Mouse (Mus musculus): ENCODE results near the gene Trim41. TPM values are rescaled to one million over a fixed set of nuclear protein-coding genes. Genes with fewer than 3 reads are reported as not detected.

Gene Trim41
- polyA plus RNA-seq (2012; rRNA removed): 85.7 and 95.5 TPM in 2 replicates

GRCm38 (mm10) chr11:48816800-48817665, at the start of gene Trim41:
Trim41 (minus strand) TSS chr11:48817353.
- H3K4me3 ChIP-seq (ENCODE audit: control insufficient read depth, low read depth, low read length): peak within 1 kb of the TSS; percentile 98
- H3K4me1 ChIP-seq (ENCODE audit: control insufficient read depth, insufficient read depth, low read length): peaks cover 2% of the 10 kb centered on the region; the same call in 1 of the 2 replicates
- H3K36me3 ChIP-seq (ENCODE audit: control insufficient read depth, insufficient read depth, low read length): peaks cover 1% of the 10 kb centered on the region; the same call in 1 of the 2 replicates
- H3K27ac ChIP-seq (ENCODE audit: control insufficient read depth, insufficient read depth, low read depth, low read length): peak within 1 kb of the TSS; percentile 89
- H3K27me3 ChIP-seq (ENCODE audit: control insufficient read depth, insufficient read depth, low read length): no peaks in the 10 kb centered on the region
- TF ChIP-seq CTCF (IDR thresholded peaks at IDR 0.05; ENCODE audit: control insufficient read depth, insufficient read depth, insufficient replicate concordance, low read depth, low read length) (no peak), POLR2A (IDR thresholded peaks at IDR 0.05; ENCODE audit: control insufficient read depth, low read depth, low read length) (peak; percentile 88)

- no peak for TF ChIP-seq CTCF (IDR thresholded peaks at IDR 0.05; ENCODE audit: control insufficient read depth, insufficient read depth, insufficient replicate concordance, low read depth, low read length)
- no peak for TF ChIP-seq POLR2A (IDR thresholded peaks at IDR 0.05; ENCODE audit: control insufficient read depth, low read depth, low read length)
- Histone ChIP-seq H3K4me1 (ENCODE audit: control insufficient read depth, insufficient read depth, low read length) (peaks cover 5% of the 10 kb centered on the region), H3K27ac (ENCODE audit: control insufficient read depth, insufficient read depth, low read depth, low read length) (no peak overlapping the region), H3K4me3 (ENCODE audit: control insufficient read depth, low read depth, low read length) (no peak overlapping the region), H3K27me3 (ENCODE audit: control insufficient read depth, insufficient read depth, low read length) (no peaks in the 10 kb centered on the region), H3K36me3 (ENCODE audit: control insufficient read depth, insufficient read depth, low read length) (no peaks in the 10 kb centered on the region)
Measured at GRCm38 (mm10) chr11:48866481-48866880, 49.3 kb upstream of the Trim41 start.

GRCm38 (mm10) chr11:48863808-48864207, 46.7 kb upstream of the Trim41 start:
- Histone ChIP-seq H3K27ac (ENCODE audit: control insufficient read depth, insufficient read depth, low read depth, low read length) (no peak overlapping the region), H3K4me3 (ENCODE audit: control insufficient read depth, low read depth, low read length) (no peak overlapping the region), H3K4me1 (ENCODE audit: control insufficient read depth, insufficient read depth, low read length) (no peaks in the 10 kb centered on the region), H3K36me3 (ENCODE audit: control insufficient read depth, insufficient read depth, low read length) (no peaks in the 10 kb centered on the region), H3K27me3 (ENCODE audit: control insufficient read depth, insufficient read depth, low read length) (no peaks in the 10 kb centered on the region)
- TF ChIP-seq POLR2A (IDR thresholded peaks at IDR 0.05; ENCODE audit: control insufficient read depth, low read depth, low read length) (no peak), CTCF (IDR thresholded peaks at IDR 0.05; ENCODE audit: control insufficient read depth, insufficient read depth, insufficient replicate concordance, low read depth, low read length) (no peak)

- Histone ChIP-seq H3K4me1 (ENCODE audit: control insufficient read depth, insufficient read depth, low read length) (peaks cover 6% of the 10 kb centered on the region), H3K36me3 (ENCODE audit: control insufficient read depth, insufficient read depth, low read length) (no peaks in the 10 kb centered on the region), H3K27me3 (ENCODE audit: control insufficient read depth, insufficient read depth, low read length) (no peaks in the 10 kb centered on the region), H3K4me3 (ENCODE audit: control insufficient read depth, low read depth, low read length) (no peak overlapping the region), H3K27ac (ENCODE audit: control insufficient read depth, insufficient read depth, low read depth, low read length) (no peak overlapping the region)
- no peak for TF ChIP-seq POLR2A (IDR thresholded peaks at IDR 0.05; ENCODE audit: control insufficient read depth, low read depth, low read length)
- TF ChIP-seq CTCF (IDR thresholded peaks at IDR 0.05; ENCODE audit: control insufficient read depth, insufficient read depth, insufficient replicate concordance, low read depth, low read length): no peak
Measured at GRCm38 (mm10) chr11:48862784-48863319, 45.7 kb upstream of the Trim41 start.

GRCm38 (mm10) chr11:48859014-48859413, 41.9 kb upstream of the Trim41 start:
- Histone ChIP-seq H3K4me1 (ENCODE audit: control insufficient read depth, insufficient read depth, low read length) (peaks cover 8% of the 10 kb centered on the region), H3K27ac (ENCODE audit: control insufficient read depth, insufficient read depth, low read depth, low read length) (no peak overlapping the region), H3K27me3 (ENCODE audit: control insufficient read depth, insufficient read depth, low read length) (no peaks in the 10 kb centered on the region), H3K4me3 (ENCODE audit: control insufficient read depth, low read depth, low read length) (no peak overlapping the region), H3K36me3 (ENCODE audit: control insufficient read depth, insufficient read depth, low read length) (no peaks in the 10 kb centered on the region)
- peak; percentile 26; the same call in 1 of the 2 replicates for TF ChIP-seq CTCF (IDR thresholded peaks at IDR 0.05; ENCODE audit: control insufficient read depth, insufficient read depth, insufficient replicate concordance, low read depth, low read length)
- no peak for TF ChIP-seq POLR2A (IDR thresholded peaks at IDR 0.05; ENCODE audit: control insufficient read depth, low read depth, low read length)

- Histone ChIP-seq H3K4me1 (ENCODE audit: control insufficient read depth, insufficient read depth, low read length) (peaks cover 17% of the 10 kb centered on the region), H3K27ac (ENCODE audit: control insufficient read depth, insufficient read depth, low read depth, low read length) (peak overlapping the region; percentile 64), H3K36me3 (ENCODE audit: control insufficient read depth, insufficient read depth, low read length) (no peaks in the 10 kb centered on the region), H3K4me3 (ENCODE audit: control insufficient read depth, low read depth, low read length) (peak overlapping the region; percentile 67), H3K27me3 (ENCODE audit: control insufficient read depth, insufficient read depth, low read length) (no peaks in the 10 kb centered on the region)
- no peak for TF ChIP-seq CTCF (IDR thresholded peaks at IDR 0.05; ENCODE audit: control insufficient read depth, insufficient read depth, insufficient replicate concordance, low read depth, low read length)
- no peak for TF ChIP-seq POLR2A (IDR thresholded peaks at IDR 0.05; ENCODE audit: control insufficient read depth, low read depth, low read length)
Measured at GRCm38 (mm10) chr11:48853474-48854180, 36.5 kb upstream of the Trim41 start.
